9 mouse cellular contexts compared by ENCODE assay signal in genomic region chr4:152291562-152291961, GRCm38 (mm10). TPM values are rescaled to one million over a fixed set of nuclear protein-coding genes. Genes with fewer than 3 reads are reported as not detected.
DNase-seq lines count a peak whose midpoint lies in the region; ATAC-seq and TF ChIP-seq lines count a peak whose summit lies in the region.
"Had no signal": no experiment of that assay in that cellular context is flagged by ENCODE, and none has a peak within 500 bp of the region (broad histone marks: within the 10 kb centered on the region; RNA-seq: fewer than 3 reads in every experiment).

Gene Hes3 (minus strand): TSS chr4:152291662.

- no peak within 1 kb of the TSS for H3K27ac ChIP-seq in CH12.LX (ENCODE audit: insufficient read depth, low read depth)
- H3K27ac ChIP-seq in hindbrain, embryonic 12.5 days: 0 out of 2 replicates have a peak within 1 kb of the TSS, but pooled peaks have one; percentile 9
- peak within 1 kb of the TSS; percentile 19; the same call in 1 of the 2 replicates for H3K27ac ChIP-seq in midbrain, embryonic 13.5 days
- H3K27ac ChIP-seq: liver, embryonic 14.5 days had no signal

- no peak for ATAC-seq in hindbrain, embryonic 12.5 days (ENCODE audit: low FRiP score)
- ATAC-seq in midbrain, embryonic 13.5 days: no peak

- no peak for TF ChIP-seq POLR2A in CH12.LX (IDR thresholded peaks at IDR 0.05; ENCODE audit: low read depth, low read length)

- H3K9me3 ChIP-seq in CH12.LX (replicated peaks; ENCODE audit: low read length) (no peaks in the 10 kb centered on the region), E14TG2a.4 (ENCODE audit: low read length) (peaks cover 7% of the 10 kb centered on the region; the same call in 1 of the 2 replicates)
- H3K9me3 ChIP-seq in hindbrain, embryonic 12.5 days (replicated peaks): no peaks in the 10 kb centered on the region
- no peaks in the 10 kb centered on the region for H3K9me3 ChIP-seq in midbrain, embryonic 13.5 days

- no peaks in the 10 kb centered on the region for H3K79me2 ChIP-seq in CH12.LX (replicated peaks; ENCODE audit: control insufficient read depth, extremely low read depth, insufficient read depth, poor library complexity, severe bottlenecking)

- DNase-seq in CH12.LX (ENCODE audit: extremely low read depth): no peak
- no peak for DNase-seq in right cerebral cortex, postnatal 36 days (ENCODE audit: low spot score in 2 of 2)
- no peak for DNase-seq in embryo, embryonic 10 days (ENCODE audit: low spot score)
- DNase-seq in yolk sac, embryonic 10.5 days (ENCODE audit: low spot score): no peak
- DNase-seq: kidney, postnatal 10 days had no signal

- in situ Hi-C loops in CH12.LX (cut with MboI; ENCODE audit: low pct_ligation_motif_present, low pct_unique_long_range_greater_than_20kb, low sequenced_read_pairs): loop anchor here (5.0 to 25.0 kb wide), 3 partner anchors 79 to 1821 kb away; no protein-coding TSS in a partner anchor

- WGBS in hindbrain, embryonic 12.5 days: 11% methylated on average over 6 of the region's 6 CpGs
- WGBS in midbrain, embryonic 13.5 days: 12% methylated on average over 6 of the region's 6 CpGs

- H3K4me1 ChIP-seq in CH12.LX (ENCODE audit: control insufficient read depth in 1 of 2, insufficient read depth in 2 of 2): peaks cover 10 to 43% of the 10 kb centered on the region in 2 experiments
- peaks cover 86% of the 10 kb centered on the region for H3K4me1 ChIP-seq in E14TG2a.4 (replicated peaks; ENCODE audit: low read depth, low read length)
- peaks cover 68% of the 10 kb centered on the region for H3K4me1 ChIP-seq in hindbrain, embryonic 12.5 days
- H3K4me1 ChIP-seq in midbrain, embryonic 13.5 days (replicated peaks): peaks cover 72% of the 10 kb centered on the region

- dilution Hi-C loops in CH12.LX (cut with MboI; ENCODE audit: extremely low pct_ligation_motif_present, extremely low pct_unique_long_range_greater_than_20kb, low sequenced_read_pairs): no loop called here

- H3K4me3 ChIP-seq in CH12.LX (replicated peaks in 1 of 3; ENCODE audit: low read depth in 2 of 3, low read length in 2 of 3, poor library complexity in 1 of 3) (peak within 1 kb of the TSS in 1 of 3 experiments; percentile 9), E14TG2a.4 (replicated peaks; ENCODE audit: low read length) (peak within 1 kb of the TSS; percentile 69)
- H3K4me3 ChIP-seq in hindbrain, embryonic 12.5 days: peak within 1 kb of the TSS; percentile 28
- H3K4me3 ChIP-seq in midbrain, embryonic 13.5 days (replicated peaks): peak within 1 kb of the TSS; percentile 33

- H3K9ac ChIP-seq in CH12.LX (ENCODE audit: insufficient read depth, low read depth): no peak within 1 kb of the TSS
- peak within 1 kb of the TSS; percentile 51; the same call in 1 of the 2 replicates for H3K9ac ChIP-seq in hindbrain, embryonic 12.5 days
- peak within 1 kb of the TSS; percentile 62 for H3K9ac ChIP-seq in midbrain, embryonic 13.5 days (replicated peaks)
- H3K9ac ChIP-seq: liver, embryonic 14.5 days had no signal

- TF ChIP-seq EP300 in CH12.LX (IDR thresholded peaks at IDR 0.05; ENCODE audit: low read length): no peak

- peak within 1 kb of the TSS; percentile 68 for H3K4me2 ChIP-seq in CH12.LX (ENCODE audit: insufficient read depth, low read depth, poor library complexity, severe bottlenecking)
- peak within 1 kb of the TSS; percentile 54 for H3K4me2 ChIP-seq in hindbrain, embryonic 12.5 days (replicated peaks)
- peak within 1 kb of the TSS; percentile 60 for H3K4me2 ChIP-seq in midbrain, embryonic 13.5 days (replicated peaks)

- no peak for TF ChIP-seq RAD21 in CH12.LX (IDR thresholded peaks at IDR 0.05; ENCODE audit: low read depth, low read length)

- H3K36me3 ChIP-seq in CH12.LX (replicated peaks in 1 of 2; ENCODE audit: control insufficient read depth in 1 of 2, insufficient read depth in 1 of 2, low read length in 1 of 2): no peaks in the 10 kb centered on the region
- no peaks in the 10 kb centered on the region for H3K36me3 ChIP-seq in E14TG2a.4 (ENCODE audit: insufficient read depth, low read length)
- H3K36me3 ChIP-seq in hindbrain, embryonic 12.5 days: no peaks in the 10 kb centered on the region
- no peaks in the 10 kb centered on the region for H3K36me3 ChIP-seq in midbrain, embryonic 13.5 days

- H3K27me3 ChIP-seq in CH12.LX (replicated peaks) (peaks cover 64% of the 10 kb centered on the region), E14TG2a.4 (ENCODE audit: insufficient read depth, low read length) (peaks cover 35% of the 10 kb centered on the region)
- peaks cover 94% of the 10 kb centered on the region for H3K27me3 ChIP-seq in hindbrain, embryonic 12.5 days
- peaks cover 93% of the 10 kb centered on the region for H3K27me3 ChIP-seq in midbrain, embryonic 13.5 days

- no peak for TF ChIP-seq CTCF in CH12.LX (conservative IDR thresholded peaks at IDR 0.05 in 1 of 2, IDR thresholded peaks at IDR 0.05 in 1 of 2; ENCODE audit: low read depth in 2 of 2, low read length in 2 of 2)
- no peak for TF ChIP-seq CTCF in E14TG2a.4 (conservative IDR thresholded peaks at IDR 0.05; ENCODE audit: low read length)

TF ChIP-seq in CH12.LX, 34 proteins besides CTCF, POLR2A, EP300 and RAD21:
- TF ChIP-seq UBTF (IDR thresholded peaks at IDR 0.05; ENCODE audit: low read depth, low read length) (no peak), USF1 (IDR thresholded peaks at IDR 0.05; ENCODE audit: low read depth, low read length) (no peak), USF2 (conservative IDR thresholded peaks at IDR 0.05; ENCODE audit: low read depth, low read length) (no peak), MAZ (IDR thresholded peaks at IDR 0.05; ENCODE audit: low read depth, low read length) (no peak), NRF1 (IDR thresholded peaks at IDR 0.05; ENCODE audit: low read depth, low read length) (no peak), POLR2AphosphoS2 (IDR thresholded peaks at IDR 0.05; ENCODE audit: low read depth, low read length) (no peak), ZNF384 (IDR thresholded peaks at IDR 0.05; ENCODE audit: low read depth, low read length) (no peak), TBP (conservative IDR thresholded peaks at IDR 0.05; ENCODE audit: low read depth, low read length) (no peak), SMC3 (IDR thresholded peaks at IDR 0.05; ENCODE audit: low read depth, low read length) (no peak), NELFE (IDR thresholded peaks at IDR 0.05; ENCODE audit: low read depth, low read length) (no peak)

RNA-seq across cellular contexts. Expression of gene Hes3, which starts in this region (rescaled TPM):
- total RNA-seq in CH12.LX (2012; rRNA removed) (0.13 and 0.21 TPM in 2 replicates), CH12.LX (2014; rRNA removed) (not detected in 2 replicates)
- polyA plus RNA-seq in CH12.LX (2012; ENCODE audit: insufficient read length, low read depth): 0.17 TPM in 1 of 2 replicates, not detected in the other
- 1.2 and 2.1 TPM in 2 replicates for polyA plus RNA-seq in hindbrain, embryonic 12.5 days (2016; fragmentation: Nextera tagmentation; extraction: Ambion mirVana)
- 1.4 and 2.5 TPM in 2 replicates for polyA plus RNA-seq in midbrain, embryonic 13.5 days (2015; fragmentation: Nextera tagmentation; extraction: Ambion mirVana)
- polyA plus RNA-seq: liver, embryonic 14.5 days had no signal
